Mouse (Mus musculus) CD4-positive helper T cell, adult 2 months (primary cell): ENCODE measurements around the gene Tbc1d7.

Experiments
- DNase-seq: peaks from one replicate; pipeline ENCODE4 v3.0.0-alpha.2; 2012; ENCODE audit warnings: low read depth, missing footprints, low spot score

Gene Tbc1d7

DNA sequence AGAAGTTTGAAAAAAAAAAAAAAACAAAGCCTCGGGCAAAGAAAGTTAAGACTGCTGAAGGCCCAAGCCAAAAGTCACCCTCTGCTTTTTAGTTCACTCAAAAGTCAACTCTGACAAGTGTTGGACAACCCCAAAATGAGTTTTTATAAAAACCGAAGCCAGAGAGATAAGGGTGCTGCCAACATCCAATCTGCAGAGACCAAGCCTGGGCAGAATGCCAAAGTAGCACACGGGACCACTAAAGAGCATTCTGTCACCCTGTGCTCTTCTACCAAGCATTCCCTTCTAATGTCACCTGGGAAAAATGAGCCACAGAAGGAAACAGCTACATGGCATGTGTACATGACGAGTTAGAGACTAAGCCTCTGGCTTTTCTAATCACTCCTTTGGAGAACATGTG, 36.8 kb downstream of the Tbc1d7 start:
- DNase-seq = no peak

GRCm38 (mm10) chr13:43133400-43133799, 37.9 kb downstream of the Tbc1d7 start:
- DNase-seq = no peak

DNA sequence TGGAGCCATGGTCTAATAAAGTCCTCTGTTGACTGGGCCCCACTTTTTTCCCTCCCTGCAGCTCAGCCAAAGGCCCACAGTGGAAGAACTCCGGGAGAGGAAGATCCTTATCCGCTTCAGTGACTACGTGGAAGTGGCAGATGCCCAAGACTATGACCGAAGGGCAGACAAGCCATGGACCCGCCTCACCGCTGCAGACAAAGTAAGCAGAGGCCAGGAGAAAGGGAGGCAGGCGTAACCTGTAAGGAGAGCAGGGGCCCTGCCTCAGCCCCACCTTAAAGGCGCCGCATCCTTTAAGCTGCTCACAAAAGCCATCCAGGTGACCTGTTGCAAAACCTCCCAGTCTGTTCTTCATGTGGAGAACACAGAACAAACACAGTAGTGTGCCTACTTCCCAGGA, 38.4 kb downstream of the Tbc1d7 start:
- no peak for DNase-seq

- DNase-seq = no peak
Measured at GRCm38 (mm10) chr13:43131741-43132191, 39.5 kb downstream of the Tbc1d7 start.

GRCm38 (mm10) chr13:43130161-43130560, 41.1 kb downstream of the Tbc1d7 start:
- no peak for DNase-seq

DNA sequence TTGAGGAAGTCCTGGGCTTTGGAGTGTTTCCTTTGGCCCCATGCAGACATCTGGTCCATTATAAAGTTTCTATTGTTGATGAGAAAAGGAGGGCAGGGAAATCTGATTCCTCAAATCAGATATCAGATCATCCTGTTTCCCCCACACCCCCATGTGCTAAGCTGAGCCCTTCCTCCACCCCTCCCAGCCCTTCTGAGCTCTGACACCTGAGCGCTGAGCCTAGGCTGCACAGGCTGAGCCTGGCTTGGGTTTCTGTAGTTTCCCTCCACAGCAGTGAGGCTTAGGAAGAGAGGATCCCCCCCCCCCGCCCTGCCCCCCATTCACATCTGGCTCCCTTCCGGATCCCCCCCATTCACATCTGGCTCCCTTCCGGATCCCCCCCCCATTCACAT, 46.6 kb downstream of the Tbc1d7 start:
- no peak for DNase-seq

DNA sequence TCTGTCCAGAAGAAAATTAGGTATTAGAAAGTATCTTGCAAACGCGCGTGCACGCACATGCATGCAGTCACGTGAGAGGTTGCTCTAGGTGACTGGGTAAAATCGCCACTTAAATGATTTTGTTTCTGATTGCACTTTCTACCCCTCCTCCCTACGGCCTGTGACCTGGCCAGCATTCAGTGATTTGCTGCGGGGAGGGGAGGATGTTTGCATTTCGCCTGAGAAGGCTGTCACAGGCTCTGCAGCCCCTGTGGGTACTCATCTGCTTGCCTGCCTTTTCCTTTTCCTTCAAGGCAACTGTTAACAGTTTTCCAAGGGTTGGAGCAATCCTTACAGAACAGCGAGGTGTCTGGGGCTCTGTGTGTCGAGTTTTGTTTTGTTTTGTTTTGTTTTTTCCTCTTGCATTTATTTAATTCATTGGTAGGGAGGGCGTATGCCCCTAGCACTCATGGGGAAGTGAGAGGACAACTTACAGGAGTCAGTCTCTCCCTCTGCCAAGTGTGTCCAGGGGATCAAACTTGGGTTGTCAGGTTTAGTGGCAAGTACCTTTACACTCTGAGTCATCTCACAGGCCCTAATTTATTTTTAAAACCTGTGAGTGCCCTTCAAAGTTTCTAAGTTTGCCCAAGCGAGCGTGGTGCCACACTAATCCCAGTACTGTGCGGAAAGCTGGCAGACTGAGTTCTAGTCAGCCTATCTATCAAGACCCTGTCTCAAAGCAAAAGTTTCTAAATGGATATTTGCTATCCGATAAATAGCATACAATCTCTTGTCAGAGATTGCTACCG, 47.2 kb downstream of the Tbc1d7 start:
- no peak for DNase-seq

- DNase-seq = no peak
Measured at GRCm38 (mm10) chr13:43122306-43123070, 48.8 kb downstream of the Tbc1d7 start.

DNA sequence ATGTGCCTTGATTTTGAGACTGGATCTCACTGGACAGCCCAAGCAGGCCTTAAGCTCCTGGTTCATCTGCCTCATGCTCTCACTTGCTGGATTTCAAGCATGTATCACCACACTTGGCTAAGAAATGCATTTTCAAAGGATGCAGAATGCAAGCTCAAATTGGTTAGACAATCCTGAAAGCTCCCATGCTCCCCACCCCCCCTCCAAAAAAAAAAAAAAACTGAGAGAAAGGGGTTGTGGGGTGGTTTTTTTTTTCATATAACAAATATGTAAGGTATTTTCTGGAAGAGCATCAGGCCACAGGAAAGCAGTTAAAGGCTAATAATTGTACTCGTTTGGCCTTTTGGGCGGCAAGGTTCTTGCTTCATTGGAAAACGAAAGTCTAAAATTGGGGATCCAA, 58.2 kb downstream of the Tbc1d7 start:
- DNase-seq = no peak

DNA sequence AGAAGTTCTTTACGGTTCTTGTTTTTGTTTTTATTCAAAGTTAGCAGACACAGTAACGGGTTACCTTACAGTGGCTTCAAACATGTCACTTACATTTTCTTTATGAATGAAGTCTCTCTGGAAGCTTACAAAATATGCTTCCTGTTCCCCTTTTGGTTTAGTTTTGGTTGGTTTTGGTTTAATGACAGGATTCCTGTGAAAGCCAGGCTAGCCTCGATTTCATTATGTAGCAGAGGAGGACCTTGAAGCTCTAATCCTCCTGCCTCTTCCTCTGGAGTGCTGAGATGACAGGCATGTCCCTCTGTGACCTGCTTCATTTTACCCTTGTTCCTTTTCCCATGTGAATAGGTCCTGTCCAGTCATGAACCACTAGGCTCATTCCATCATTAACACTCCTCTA, 58.6 kb downstream of the Tbc1d7 start:
- DNase-seq = no peak

GRCm38 (mm10) chr13:43112280-43112679, 59.0 kb downstream of the Tbc1d7 start:
- DNase-seq = no peak

GRCm38 (mm10) chr13:43104496-43104895, 66.8 kb downstream of the Tbc1d7 start:
- no peak for DNase-seq

GRCm38 (mm10) chr13:43102943-43103342, 68.4 kb downstream of the Tbc1d7 start:
- DNase-seq = no peak
